Mouse (Mus musculus): Measurements from ENCODE around the gene Erc2. TPM values are rescaled to one million over a fixed set of nuclear protein-coding genes. Genes with fewer than 3 reads are reported as not detected.

The Erc2 gene
- polyA plus RNA-seq, 1 experiment from 2014 or later: 90.7 TPM

GRCm38 (mm10) chr14:28504101-28505050, 882.1 kb downstream of the Erc2 start, which contains the start of gene Wnt5a:
Gene Wnt5a, plus strand, starts transcription at chr14:28504750.
- DNase-seq (peak; percentile 66), ATAC-seq (ENCODE audit: low FRiP score, low TSS enrichment) (no peak)
- H3K27me3 ChIP-seq (ENCODE audit: control insufficient read depth, insufficient read depth, low read length): peaks cover 49% of the 10 kb centered on the region
- H3K27ac ChIP-seq (replicated peaks; ENCODE audit: low read depth, low read length): peak within 1 kb of the TSS; percentile 78
- peak within 1 kb of the TSS; percentile 62 for H3K9ac ChIP-seq (replicated peaks; ENCODE audit: low read length)
- no peaks in the 10 kb centered on the region for H3K36me3 ChIP-seq (ENCODE audit: control insufficient read depth, insufficient read depth, low read length)
- H3K4me1 ChIP-seq (ENCODE audit: control insufficient read depth, insufficient read depth, low read length): peaks cover 21% of the 10 kb centered on the region; the same call in 1 of the 2 replicates
- H3K4me3 ChIP-seq (replicated peaks; ENCODE audit: low read depth, low read length): peak within 1 kb of the TSS; percentile 57
- peak within 1 kb of the TSS; percentile 94 for H3K4me2 ChIP-seq (ENCODE audit: low read length)
- WGBS: 2% methylated on average over 53 of the region's 53 CpGs
- H3K9me3 ChIP-seq (ENCODE audit: control insufficient read depth, low read length): no peaks in the 10 kb centered on the region

GRCm38 (mm10) chr14:28505051-28505585, 882.9 kb downstream of the Erc2 start:
- Histone ChIP-seq H3K9ac (replicated peaks; ENCODE audit: low read length) (peak overlapping the region; percentile 62), H3K4me3 (replicated peaks; ENCODE audit: low read depth, low read length) (peak overlapping the region; percentile 57), H3K4me2 (ENCODE audit: low read length) (peak overlapping the region; percentile 94), H3K27me3 (ENCODE audit: control insufficient read depth, insufficient read depth, low read length) (peaks cover 53% of the 10 kb centered on the region), H3K9me3 (ENCODE audit: control insufficient read depth, low read length) (no peaks in the 10 kb centered on the region), H3K4me1 (ENCODE audit: control insufficient read depth, insufficient read depth, low read length) (peaks cover 24% of the 10 kb centered on the region), H3K36me3 (ENCODE audit: control insufficient read depth, insufficient read depth, low read length) (no peaks in the 10 kb centered on the region), H3K27ac (replicated peaks; ENCODE audit: low read depth, low read length) (peak overlapping the region; percentile 78)
- under 1% methylated on average over 22 of the region's 22 CpGs for WGBS
- DNase-seq (peak; percentile 80), ATAC-seq (ENCODE audit: low FRiP score, low TSS enrichment) (peak; percentile 41)

GRCm38 (mm10) chr14:28505586-28506375, 883.6 kb downstream of the Erc2 start:
- no peaks in the 10 kb centered on the region for H3K36me3 ChIP-seq (ENCODE audit: control insufficient read depth, insufficient read depth, low read length)
- peak overlapping the region; percentile 57 for H3K4me3 ChIP-seq (replicated peaks; ENCODE audit: low read depth, low read length)
- under 1% methylated on average over 62 of the region's 62 CpGs for WGBS
- DNase-seq (peak; percentile 75), ATAC-seq (ENCODE audit: low FRiP score, low TSS enrichment) (0 out of 2 replicates have a peak, but pooled peaks have one; percentile 15)
- peak overlapping the region; percentile 62 for H3K9ac ChIP-seq (replicated peaks; ENCODE audit: low read length)
- peak overlapping the region; percentile 78 for H3K27ac ChIP-seq (replicated peaks; ENCODE audit: low read depth, low read length)
- H3K4me1 ChIP-seq (ENCODE audit: control insufficient read depth, insufficient read depth, low read length): peaks cover 31% of the 10 kb centered on the region
- H3K4me2 ChIP-seq (ENCODE audit: low read length): peak overlapping the region; percentile 94
- peaks cover 60% of the 10 kb centered on the region for H3K27me3 ChIP-seq (ENCODE audit: control insufficient read depth, insufficient read depth, low read length)
- no peaks in the 10 kb centered on the region for H3K9me3 ChIP-seq (ENCODE audit: control insufficient read depth, low read length)

GRCm38 (mm10) chr14:28506376-28506831, 884.2 kb downstream of the Erc2 start:
- Histone ChIP-seq H3K9ac (replicated peaks; ENCODE audit: low read length) (peak overlapping the region; percentile 62), H3K4me3 (replicated peaks; ENCODE audit: low read depth, low read length) (peak overlapping the region; percentile 57), H3K36me3 (ENCODE audit: control insufficient read depth, insufficient read depth, low read length) (no peaks in the 10 kb centered on the region), H3K27ac (replicated peaks; ENCODE audit: low read depth, low read length) (peak overlapping the region; percentile 78; the same call in 1 of the 2 replicates), H3K4me2 (ENCODE audit: low read length) (peak overlapping the region; percentile 94), H3K27me3 (ENCODE audit: control insufficient read depth, insufficient read depth, low read length) (peaks cover 65% of the 10 kb centered on the region), H3K9me3 (ENCODE audit: control insufficient read depth, low read length) (no peaks in the 10 kb centered on the region), H3K4me1 (ENCODE audit: control insufficient read depth, insufficient read depth, low read length) (peaks cover 37% of the 10 kb centered on the region)
- ATAC-seq (ENCODE audit: low FRiP score, low TSS enrichment): 0 out of 2 replicates have a peak, but pooled peaks have one; percentile 28
- peak; percentile 69 for DNase-seq
- 1% methylated on average over 29 of the region's 29 CpGs for WGBS

- Histone ChIP-seq H3K9ac (replicated peaks; ENCODE audit: low read length) (peak overlapping the region; percentile 62), H3K4me1 (ENCODE audit: control insufficient read depth, insufficient read depth, low read length) (peaks cover 40% of the 10 kb centered on the region), H3K4me2 (ENCODE audit: low read length) (peak overlapping the region; percentile 94), H3K36me3 (ENCODE audit: control insufficient read depth, insufficient read depth, low read length) (no peaks in the 10 kb centered on the region), H3K9me3 (ENCODE audit: control insufficient read depth, low read length) (no peaks in the 10 kb centered on the region), H3K4me3 (replicated peaks; ENCODE audit: low read depth, low read length) (peak overlapping the region; percentile 57), H3K27ac (replicated peaks; ENCODE audit: low read depth, low read length) (no peak overlapping the region), H3K27me3 (ENCODE audit: control insufficient read depth, insufficient read depth, low read length) (peaks cover 71% of the 10 kb centered on the region)
- 1% methylated on average over 15 of the region's 15 CpGs for WGBS
- ATAC-seq (ENCODE audit: low FRiP score, low TSS enrichment) (no peak), DNase-seq (no peak)
Measured at GRCm38 (mm10) chr14:28507011-28507410, 884.8 kb downstream of the Erc2 start.

GRCm38 (mm10) chr14:28507471-28507870, 885.2 kb downstream of the Erc2 start:
- peak overlapping the region; percentile 94 for H3K4me2 ChIP-seq (ENCODE audit: low read length)
- no peak for ATAC-seq (ENCODE audit: low FRiP score, low TSS enrichment)
- no peaks in the 10 kb centered on the region for H3K9me3 ChIP-seq (ENCODE audit: control insufficient read depth, low read length)
- peaks cover 67% of the 10 kb centered on the region for H3K27me3 ChIP-seq (ENCODE audit: control insufficient read depth, insufficient read depth, low read length)
- peak overlapping the region; percentile 62; the same call in 1 of the 2 replicates for H3K9ac ChIP-seq (replicated peaks; ENCODE audit: low read length)
- no peak overlapping the region for H3K27ac ChIP-seq (replicated peaks; ENCODE audit: low read depth, low read length)
- H3K4me3 ChIP-seq (replicated peaks; ENCODE audit: low read depth, low read length): peak overlapping the region; percentile 57
- DNase-seq: peak; percentile 90
- peaks cover 40% of the 10 kb centered on the region for H3K4me1 ChIP-seq (ENCODE audit: control insufficient read depth, insufficient read depth, low read length)
- no peaks in the 10 kb centered on the region for H3K36me3 ChIP-seq (ENCODE audit: control insufficient read depth, insufficient read depth, low read length)
- WGBS: 2% methylated on average over 18 of the region's 18 CpGs

- 12% methylated on average over 27 of the region's 27 CpGs for WGBS
- H3K4me2 ChIP-seq (ENCODE audit: low read length): peak overlapping the region; percentile 94
- ATAC-seq (ENCODE audit: low FRiP score, low TSS enrichment) (no peak), DNase-seq (peak; percentile 50)
- peaks cover 63% of the 10 kb centered on the region for H3K27me3 ChIP-seq (ENCODE audit: control insufficient read depth, insufficient read depth, low read length)
- H3K4me3 ChIP-seq (replicated peaks; ENCODE audit: low read depth, low read length): peak overlapping the region; percentile 57
- H3K9me3 ChIP-seq (ENCODE audit: control insufficient read depth, low read length): no peaks in the 10 kb centered on the region
- peak overlapping the region; percentile 46 for H3K9ac ChIP-seq (replicated peaks; ENCODE audit: low read length)
- H3K4me1 ChIP-seq (ENCODE audit: control insufficient read depth, insufficient read depth, low read length): peaks cover 40% of the 10 kb centered on the region
- no peaks in the 10 kb centered on the region for H3K36me3 ChIP-seq (ENCODE audit: control insufficient read depth, insufficient read depth, low read length)
- H3K27ac ChIP-seq (replicated peaks; ENCODE audit: low read depth, low read length): 0 out of 2 replicates have a peak overlapping the region, but pooled peaks have one; percentile 4
Measured at GRCm38 (mm10) chr14:28508288-28509258, 886.3 kb downstream of the Erc2 start.

Measured in midbrain, embryonic 14.5 days (tissue).